Mouse (Mus musculus) lung, embryonic 14.5 days (tissue): Measurements from ENCODE around the gene Gm3336. TPM values are rescaled to one million over a fixed set of nuclear protein-coding genes. Genes with fewer than 3 reads are reported as not detected.

Experiments used
- ATAC-seq: fragments of 200-750 bp; cut with Nextera tagmentation; 2 replicates; pipeline ENCODE4 v1.8.0; 2017; ENCODE audit warnings: mild to moderate bottlenecking, moderate TSS enrichment, moderate library complexity; ENCODE audit not compliant: insufficient read depth
- DNase-seq: peaks from one replicate; pipeline ENCODE4 v3.0.0-alpha.2; 2015
- H3K27ac ChIP-seq: fragments of 300-500 bp; sonication (generic); 2 replicates; pipeline ENCODE4 v1.5.1; 2014; ENCODE audit warnings: low read depth, mild to moderate bottlenecking, moderate library complexity
- H3K27me3 ChIP-seq: fragments of 300-500 bp; sonication (generic); 2 replicates; pipeline ENCODE4 v1.6.1; 2014; ENCODE audit warnings: low read length, control low read depth; ENCODE audit not compliant: insufficient read depth
- H3K36me3 ChIP-seq: fragments of 300-500 bp; sonication (generic); 2 replicates; pipeline ENCODE4 v1.6.1; 2014; ENCODE audit warnings: control low read depth; ENCODE audit not compliant: insufficient read depth
- H3K4me1 ChIP-seq: fragments of 300-500 bp; sonication (generic); 2 replicates; pipeline ENCODE4 v1.6.1; 2014; ENCODE audit warnings: antibody characterized with exemption, control low read depth; ENCODE audit not compliant: insufficient read depth
- H3K4me2 ChIP-seq: fragments of 300-500 bp; sonication (generic); 2 replicates; pipeline ENCODE4 v1.6.1; 2014; ENCODE audit warnings: mild to moderate bottlenecking
- H3K4me3 ChIP-seq: fragments of 300-500 bp; sonication (generic); 2 replicates; pipeline ENCODE4 v1.5.1; 2014; ENCODE audit warnings: low read depth, low read length
- H3K9ac ChIP-seq: fragments of 300-500 bp; sonication (generic); 2 replicates; pipeline ENCODE4 v1.6.1; 2014
- H3K9me3 ChIP-seq: fragments of 300-500 bp; sonication (generic); 2 replicates; pipeline ENCODE4 v1.6.1; 2016; ENCODE audit warnings: low read depth, low read length, control low read depth
- CTCF ChIP-seq: IDR thresholded peaks from 2 replicates; pipeline ENCODE4 v1.5.1; 2016; ENCODE audit warnings: antibody characterized with exemption, low read depth
- WGBS: fragments of 180-500 bp; shearing (Covaris S2); extraction: QIAGEN DNeasy Blood & Tissue Kit; methylation state at CpG from one replicate; pipeline ENCODE4 v1.1.7; 2014; 5-methylcytosine and 5-hydroxymethylcytosine counted together
- polyA plus RNA-seq: library from polyadenylated mRNA; unstranded; fragments of >200 nt; fragmentation: Nextera tagmentation; extraction: Ambion mirVana; gene quantifications from 2 replicates; pipeline ENCODE4 v1.2.1, GENCODE M21; 2014

The Gm3336 gene
- polyA plus RNA-seq, 1 experiment from 2014 or later: not detected

GRCm38 (mm10) chr8:70699116-70699833 is 19.1 kb upstream of the Gm3336 start:
- no peaks in the 10 kb centered on the region for H3K27me3 ChIP-seq
- peaks cover 18% of the 10 kb centered on the region for H3K36me3 ChIP-seq
- peak overlapping the region; percentile 99 for H3K9ac ChIP-seq
- ATAC-seq (peak; percentile 6), DNase-seq (no peak)
- peak overlapping the region; percentile 97 for H3K4me3 ChIP-seq
- H3K4me2 ChIP-seq: peak overlapping the region; percentile 73
- TF ChIP-seq CTCF: 0 out of 2 replicates have a peak, but pooled peaks have one; percentile 16
- H3K4me1 ChIP-seq: peaks cover 23% of the 10 kb centered on the region
- H3K9me3 ChIP-seq: no peaks in the 10 kb centered on the region
- peak overlapping the region; percentile 99 for H3K27ac ChIP-seq
- WGBS: under 1% methylated on average over 85 of the region's 89 CpGs

GRCm38 (mm10) chr8:70699834-70700554 is 18.3 kb upstream of the Gm3336 start:
- no peaks in the 10 kb centered on the region for H3K9me3 ChIP-seq
- H3K27ac ChIP-seq: peak overlapping the region; percentile 99
- peak overlapping the region; percentile 97 for H3K4me3 ChIP-seq
- H3K27me3 ChIP-seq: no peaks in the 10 kb centered on the region
- H3K36me3 ChIP-seq: peaks cover 20% of the 10 kb centered on the region
- ATAC-seq (no peak), DNase-seq (peak; percentile 88)
- no peak for TF ChIP-seq CTCF
- under 1% methylated on average over 58 of the region's 59 CpGs for whole genome bisulfite sequencing
- peak overlapping the region; percentile 73 for H3K4me2 ChIP-seq
- H3K9ac ChIP-seq: peak overlapping the region; percentile 99
- H3K4me1 ChIP-seq: peaks cover 23% of the 10 kb centered on the region

GRCm38 (mm10) chr8:70700555-70700922 is 17.8 kb upstream of the Gm3336 start:
- no peak; the same call in 1 of the 2 replicates for ATAC-seq
- H3K9ac ChIP-seq: peak overlapping the region; percentile 99
- WGBS: under 1% methylated on average over 20 of the region's 20 CpGs
- peak overlapping the region; percentile 97 for H3K4me3 ChIP-seq
- H3K27me3 ChIP-seq: no peaks in the 10 kb centered on the region
- H3K4me2 ChIP-seq: peak overlapping the region; percentile 73
- TF ChIP-seq CTCF: peak; percentile 83
- DNase-seq: peak; percentile 96
- peaks cover 21% of the 10 kb centered on the region for H3K4me1 ChIP-seq
- H3K27ac ChIP-seq: peak overlapping the region; percentile 99
- H3K9me3 ChIP-seq: no peaks in the 10 kb centered on the region
- H3K36me3 ChIP-seq: peaks cover 20% of the 10 kb centered on the region

- peaks cover 14% of the 10 kb centered on the region for H3K4me1 ChIP-seq
- H3K9me3 ChIP-seq: no peaks in the 10 kb centered on the region
- ATAC-seq (no peak), DNase-seq (no peak)
- no peaks in the 10 kb centered on the region for H3K27me3 ChIP-seq
- peak overlapping the region; percentile 73 for H3K4me2 ChIP-seq
- H3K36me3 ChIP-seq: peaks cover 20% of the 10 kb centered on the region
- no peak for TF ChIP-seq CTCF
- 48% methylated on average over 10 of the region's 10 CpGs for WGBS
- peak overlapping the region; percentile 99 for H3K9ac ChIP-seq
- H3K4me3 ChIP-seq: peak overlapping the region; percentile 97
- peak overlapping the region; percentile 99 for H3K27ac ChIP-seq
Observed at GRCm38 (mm10) chr8:70701048-70701981, 17.0 kb upstream of the Gm3336 start.

- H3K9ac ChIP-seq: no peak overlapping the region
- peaks cover 20% of the 10 kb centered on the region for H3K36me3 ChIP-seq
- 70% methylated on average over 2 of the region's 2 CpGs for WGBS
- no peak overlapping the region for H3K27ac ChIP-seq
- peaks cover 7% of the 10 kb centered on the region for H3K4me1 ChIP-seq
- no peaks in the 10 kb centered on the region for H3K27me3 ChIP-seq
- H3K4me2 ChIP-seq: no peak overlapping the region; the same call in 1 of the 2 replicates
- ATAC-seq: no peak
- no peak for DNase-seq
- no peak overlapping the region; the same call in 1 of the 2 replicates for H3K4me3 ChIP-seq
- H3K9me3 ChIP-seq: no peaks in the 10 kb centered on the region
- no peak for TF ChIP-seq CTCF
Observed at GRCm38 (mm10) chr8:70701982-70702841, 16.1 kb upstream of the Gm3336 start.

- no peak for TF ChIP-seq CTCF
- Histone ChIP-seq H3K36me3 (peaks cover 20% of the 10 kb centered on the region), H3K4me2 (no peak overlapping the region), H3K9ac (no peak overlapping the region), H3K27me3 (no peaks in the 10 kb centered on the region), H3K9me3 (no peaks in the 10 kb centered on the region), H3K4me1 (peaks cover under 1% of the 10 kb centered on the region; the same call in 1 of the 2 replicates), H3K27ac (no peak overlapping the region), H3K4me3 (no peak overlapping the region)
- ATAC-seq (no peak), DNase-seq (no peak)
- 82% methylated on average over 3 of the region's 3 CpGs for WGBS
Observed at GRCm38 (mm10) chr8:70702842-70703182, 15.5 kb upstream of the Gm3336 start.
